Mouse (Mus musculus) liver, embryonic 11.5 days (tissue): ENCODE measurements around the gene 4930412O13Rik. TPM values are rescaled to one million over a fixed set of nuclear protein-coding genes. Genes with fewer than 3 reads are reported as not detected.

Source experiments
- ATAC-seq: fragments of 200-750 bp; cut with Nextera tagmentation; replicated peaks from 2 replicates; pipeline ENCODE4 v1.8.0; 2017; ENCODE audit warnings: moderate number of reproducible peaks, mild to moderate bottlenecking, moderate TSS enrichment, moderate library complexity; ENCODE audit not compliant: low FRiP score
- DNase-seq: peaks from one replicate; pipeline ENCODE4 v3.0.0-alpha.2; 2017; ENCODE audit warnings: low spot score
- H3K27ac ChIP-seq: fragments of 300-500 bp; sonication (generic); 2 replicates; pipeline ENCODE4 v1.5.1; 2014; ENCODE audit warnings: mild to moderate bottlenecking, low read depth, low read length, control low read depth
- H3K27me3 ChIP-seq: fragments of 300-500 bp; sonication (generic); replicated peaks from 2 replicates; pipeline ENCODE4 v1.6.1; 2014; ENCODE audit warnings: low read length, mixed read lengths; ENCODE audit not compliant: control insufficient read depth, insufficient read depth
- H3K36me3 ChIP-seq: fragments of 300-500 bp; sonication (generic); 2 replicates; pipeline ENCODE4 v1.6.1; 2014; ENCODE audit warnings: mild to moderate bottlenecking, low read length, moderate library complexity, mixed read lengths; ENCODE audit not compliant: control insufficient read depth, insufficient read depth
- H3K4me1 ChIP-seq: fragments of 300-500 bp; sonication (generic); replicated peaks from 2 replicates; pipeline ENCODE4 v1.6.1; 2014; ENCODE audit warnings: low read length, mixed read lengths; ENCODE audit not compliant: control insufficient read depth, insufficient read depth
- H3K4me2 ChIP-seq: fragments of 300-500 bp; sonication (generic); 2 replicates; pipeline ENCODE4 v1.6.1; 2014; ENCODE audit warnings: mild to moderate bottlenecking, control low read depth, moderate library complexity
- H3K4me3 ChIP-seq: fragments of 300-500 bp; sonication (generic); 2 replicates; pipeline ENCODE4 v1.5.1; 2014; ENCODE audit warnings: low read depth, low read length, control low read depth
- H3K9ac ChIP-seq: fragments of 300-500 bp; sonication (generic); 2 replicates; pipeline ENCODE4 v1.6.1; 2014; ENCODE audit warnings: low read depth, low read length, control low read depth
- H3K9me3 ChIP-seq: fragments of 300-500 bp; sonication (generic); 2 replicates; pipeline ENCODE4 v1.6.1; 2016; ENCODE audit warnings: low read length, inconsistent platforms, mixed read lengths; ENCODE audit not compliant: control insufficient read depth
- WGBS: fragments of 180-500 bp; shearing (Covaris S2); extraction: QIAGEN DNeasy Blood & Tissue Kit; methylation state at CpG from one replicate; pipeline ENCODE4 v1.1.7; 2014; 5-methylcytosine and 5-hydroxymethylcytosine counted together
- polyA plus RNA-seq: library from polyadenylated mRNA; unstranded; fragments of >200 nt; fragmentation: Nextera tagmentation; extraction: Ambion mirVana; gene quantifications from 2 replicates; pipeline ENCODE4 v1.2.1, GENCODE M21; 2014

Gene 4930412O13Rik
- polyA plus RNA-seq, 1 experiment from 2014 or later: not detected

DNA sequence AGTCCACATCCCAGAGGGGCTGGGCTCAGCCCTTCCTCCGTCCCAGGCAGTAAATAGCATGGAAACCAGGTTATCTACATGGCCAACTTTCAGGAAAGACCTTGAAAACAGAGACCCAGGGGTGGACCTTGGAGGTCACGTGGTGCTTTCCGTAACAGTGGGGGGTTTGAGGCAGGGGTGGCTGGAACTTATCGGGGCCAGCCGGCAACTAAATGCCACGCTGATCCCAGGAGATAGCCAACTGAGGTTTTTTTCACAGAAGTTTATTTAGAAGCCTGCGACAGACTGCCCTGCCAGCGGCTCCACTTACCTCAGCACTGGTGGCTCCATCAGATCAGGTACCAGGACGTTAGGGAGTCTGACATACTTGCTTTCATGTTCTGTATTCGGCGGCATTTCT lies 24.9 kb downstream of the 4930412O13Rik start:
- Histone ChIP-seq H3K4me1 (0 out of 2 replicates have a peak, but pooled peaks cover 6% of the 10 kb centered on the region), H3K4me3 (peak overlapping the region; percentile 28), H3K27me3 (no peaks in the 10 kb centered on the region), H3K27ac (no peak overlapping the region), H3K9ac (no peak overlapping the region; the same call in 1 of the 2 replicates), H3K36me3 (no peaks in the 10 kb centered on the region), H3K9me3 (no peaks in the 10 kb centered on the region), H3K4me2 (peak overlapping the region; percentile 62)
- ATAC-seq (peak; percentile 76), DNase-seq (no peak)
- whole genome bisulfite sequencing: 1% methylated on average over 11 of the region's 11 CpGs

DNA sequence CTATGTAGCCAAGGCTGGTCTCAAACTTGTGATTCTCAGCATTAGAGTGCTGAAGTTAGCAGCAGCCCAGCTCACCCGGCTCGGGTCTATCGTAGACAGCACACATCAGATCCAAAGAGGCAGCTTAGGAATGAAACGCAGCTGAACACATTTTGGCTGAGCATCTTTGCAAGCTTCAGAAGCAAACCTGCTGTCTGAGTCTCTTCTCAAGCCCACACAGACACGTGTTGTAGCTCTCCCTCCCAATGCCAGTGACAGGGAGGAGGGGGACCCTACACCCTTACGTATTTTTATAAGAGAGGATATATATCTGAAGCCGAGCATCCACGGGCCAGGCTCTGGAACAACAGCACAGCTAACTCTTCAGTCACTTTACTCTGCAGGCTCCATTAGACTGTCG lies 36.5 kb downstream of the 4930412O13Rik start:
- H3K36me3 ChIP-seq: peaks cover 8% of the 10 kb centered on the region; the same call in 1 of the 2 replicates
- H3K9me3 ChIP-seq: no peaks in the 10 kb centered on the region
- no peak overlapping the region for H3K27ac ChIP-seq
- no peak for DNase-seq
- no peak overlapping the region for H3K9ac ChIP-seq
- no peak overlapping the region for H3K4me3 ChIP-seq
- WGBS: 85% methylated on average over 9 of the region's 9 CpGs
- no peak overlapping the region for H3K4me2 ChIP-seq
- no peak for ATAC-seq
- H3K4me1 ChIP-seq: no peaks in the 10 kb centered on the region
- H3K27me3 ChIP-seq: no peaks in the 10 kb centered on the region

DNA sequence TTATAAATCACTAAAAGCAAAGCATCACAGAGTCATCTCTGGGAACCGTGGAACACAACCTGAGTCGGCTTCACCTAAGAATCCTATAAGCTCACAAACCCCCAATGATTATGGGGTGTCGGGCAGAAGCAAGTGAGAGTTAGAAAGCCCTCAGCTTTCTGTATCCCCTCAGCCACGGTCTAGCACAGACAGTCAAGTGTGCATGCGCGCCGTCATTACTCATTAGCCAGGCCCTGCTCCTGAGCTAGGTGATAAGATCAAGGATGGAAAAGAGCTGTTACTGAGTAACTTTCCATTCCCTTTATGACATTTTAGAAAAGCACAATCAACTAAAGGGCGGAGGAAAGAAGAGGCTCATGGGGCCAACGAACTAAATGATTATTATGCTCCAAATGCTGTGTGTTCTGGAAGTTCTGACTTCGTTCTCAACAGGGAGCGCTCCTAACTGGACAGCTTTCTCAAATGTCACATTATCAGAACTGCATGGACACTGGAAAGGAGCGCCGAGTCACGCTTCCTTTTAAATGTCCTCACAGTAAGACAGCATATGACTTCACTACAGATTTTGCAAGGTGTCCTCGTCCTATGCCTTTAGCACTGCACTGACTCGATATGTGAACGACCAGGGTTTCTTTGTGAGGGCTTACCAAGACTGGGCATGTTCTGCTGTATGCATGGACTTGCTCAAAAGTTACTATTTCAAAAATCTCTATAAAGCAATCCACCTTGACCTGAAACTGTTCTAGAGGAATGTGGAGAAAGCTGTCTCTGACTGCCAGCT lies 37.8 kb downstream of the 4930412O13Rik start:
- H3K36me3 ChIP-seq: peaks cover 8% of the 10 kb centered on the region; the same call in 1 of the 2 replicates
- H3K4me1 ChIP-seq: no peaks in the 10 kb centered on the region
- H3K9me3 ChIP-seq: no peaks in the 10 kb centered on the region
- H3K27me3 ChIP-seq: no peaks in the 10 kb centered on the region
- 79% methylated on average over 17 of the region's 17 CpGs for WGBS
- DNase-seq (no peak), ATAC-seq (peak; percentile 61)
- no peak overlapping the region for H3K4me2 ChIP-seq
- no peak overlapping the region for H3K4me3 ChIP-seq
- peak overlapping the region; percentile 26; the same call in 1 of the 2 replicates for H3K27ac ChIP-seq
- H3K9ac ChIP-seq: no peak overlapping the region

DNA sequence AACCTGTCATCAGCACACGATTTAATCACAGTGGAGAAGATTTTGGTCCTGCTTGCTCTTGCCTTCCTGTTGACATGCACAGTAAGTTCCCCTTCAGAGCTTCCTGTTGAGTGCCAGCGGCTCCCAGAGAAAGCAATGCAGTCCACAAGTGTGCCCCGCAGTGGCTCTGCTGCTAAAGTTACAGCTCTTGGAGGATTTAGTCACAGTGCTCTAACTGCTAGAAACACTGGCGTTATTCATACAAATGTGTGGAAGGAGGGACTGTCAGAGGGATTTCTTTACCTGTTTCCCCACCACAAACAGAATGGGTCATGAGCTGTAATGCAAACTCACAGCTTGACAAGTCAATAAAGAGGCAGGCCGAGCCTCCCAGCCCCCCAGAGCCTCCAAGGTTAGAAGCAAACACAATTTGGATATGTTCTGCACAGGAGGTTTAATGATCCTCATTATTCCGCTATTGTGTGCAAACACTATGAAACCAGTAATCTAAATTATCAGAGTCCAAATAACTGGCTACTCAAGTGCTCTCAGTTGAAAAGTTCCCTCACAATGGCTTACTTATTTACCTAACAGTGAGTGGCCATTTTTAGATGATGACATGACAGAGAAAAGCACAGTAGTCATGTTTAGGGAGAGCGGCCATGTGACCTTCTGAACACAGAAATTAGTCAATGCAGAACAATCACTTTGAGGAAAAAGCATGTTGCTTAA lies 45.3 kb downstream of the 4930412O13Rik start:
- no peaks in the 10 kb centered on the region for H3K27me3 ChIP-seq
- no peak overlapping the region for H3K4me3 ChIP-seq
- no peaks in the 10 kb centered on the region for H3K9me3 ChIP-seq
- peak overlapping the region; percentile 8; the same call in 1 of the 2 replicates for H3K4me2 ChIP-seq
- H3K36me3 ChIP-seq: no peaks in the 10 kb centered on the region; the same call in 1 of the 2 replicates
- H3K9ac ChIP-seq: no peak overlapping the region
- peak; percentile 49 for ATAC-seq
- H3K4me1 ChIP-seq: 0 out of 2 replicates have a peak, but pooled peaks cover 2% of the 10 kb centered on the region
- DNase-seq: no peak
- H3K27ac ChIP-seq: peak overlapping the region; percentile 39
- 47% methylated on average over 7 of the region's 7 CpGs for WGBS

DNA sequence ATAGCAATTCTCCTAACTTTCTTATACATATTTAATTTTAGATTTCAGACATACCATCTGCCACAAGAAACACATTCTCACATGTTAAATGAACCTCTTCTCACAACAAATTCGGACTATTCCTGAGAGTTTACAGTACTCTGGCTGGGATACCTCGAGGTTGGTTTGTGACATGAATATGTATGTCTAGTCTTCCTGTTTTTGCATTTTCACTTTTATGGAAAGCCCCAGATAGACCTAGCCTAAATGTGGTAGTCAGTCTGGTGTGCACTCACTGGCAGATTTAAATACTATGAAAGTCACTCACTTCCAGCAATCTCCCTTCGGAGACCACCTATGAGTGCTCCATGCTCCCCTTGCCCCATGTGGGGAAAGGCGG lies 45.8 kb downstream of the 4930412O13Rik start:
- no peaks in the 10 kb centered on the region; the same call in 1 of the 2 replicates for H3K36me3 ChIP-seq
- no peak for ATAC-seq
- H3K4me2 ChIP-seq: no peak overlapping the region
- H3K4me1 ChIP-seq: 0 out of 2 replicates have a peak, but pooled peaks cover 2% of the 10 kb centered on the region
- H3K27ac ChIP-seq: no peak overlapping the region
- no peak overlapping the region for H3K9ac ChIP-seq
- no peaks in the 10 kb centered on the region for H3K27me3 ChIP-seq
- H3K4me3 ChIP-seq: no peak overlapping the region
- WGBS: 77% methylated on average over 4 of the region's 4 CpGs
- H3K9me3 ChIP-seq: no peaks in the 10 kb centered on the region
- DNase-seq: no peak

Other genes with a start within 250 kb of the 4930412O13Rik start
- gene 9230102O04Rik, start 8.3 kb downstream of the 4930412O13Rik start, polyA plus RNA-seq: not detected in 2 replicates
- gene Gata3, start 8.8 kb downstream of the 4930412O13Rik start, polyA plus RNA-seq: 4.0 and 4.8 TPM in 2 replicates
- 14.9 and 18.6 TPM in 2 replicates for gene Taf3, start 167.3 kb downstream of the 4930412O13Rik start, polyA plus RNA-seq
- 585 and 612 TPM in 2 replicates for gene Atp5c1, start 199.3 kb downstream of the 4930412O13Rik start, polyA plus RNA-seq
- gene Kin, start 199.3 kb downstream of the 4930412O13Rik start, polyA plus RNA-seq: 35.3 and 37.9 TPM in 2 replicates